Mouse (Mus musculus) cerebellum, postnatal 4 days (tissue): Measurements from ENCODE around the gene Rnf149.

Experiments
- DNase-seq, 2 experiments: peaks; one replicate each; pipeline ENCODE4 v3.0.0; 2022; ENCODE audit warnings: low spot score in 2 of 2, mixed read lengths in 1 of 2

Rnf149 gene

GRCm38 (mm10) chr1:39575778-39576375, 1.3 kb downstream of the Rnf149 start:
- no peak for DNase-seq

GRCm38 (mm10) chr1:39573890-39574289, 3.3 kb downstream of the Rnf149 start:
- DNase-seq, result no peak

- no peak for DNase-seq
Measured at GRCm38 (mm10) chr1:39571653-39572052, 5.6 kb downstream of the Rnf149 start.

- no peak for DNase-seq
Measured at GRCm38 (mm10) chr1:39568079-39568478, 9.1 kb downstream of the Rnf149 start.

GRCm38 (mm10) chr1:39564603-39565002, 12.6 kb downstream of the Rnf149 start:
- no peak for DNase-seq

- no peak for DNase-seq
Measured at GRCm38 (mm10) chr1:39563161-39563560, 14.0 kb downstream of the Rnf149 start.

- no peak for DNase-seq
Measured at GRCm38 (mm10) chr1:39561920-39562319, 15.3 kb downstream of the Rnf149 start.

- DNase-seq, result no peak
Measured at GRCm38 (mm10) chr1:39559009-39559408, 18.2 kb downstream of the Rnf149 start.

GRCm38 (mm10) chr1:39555556-39556415, 21.4 kb downstream of the Rnf149 start:
- DNase-seq, result no peak

GRCm38 (mm10) chr1:39549831-39550230, 27.4 kb downstream of the Rnf149 start:
- no peak for DNase-seq

GRCm38 (mm10) chr1:39547238-39547637, 30.0 kb downstream of the Rnf149 start:
- no peak for DNase-seq

- no peak for DNase-seq
Measured at GRCm38 (mm10) chr1:39546160-39546866, 30.9 kb downstream of the Rnf149 start.

GRCm38 (mm10) chr1:39545589-39545988, 31.6 kb downstream of the Rnf149 start:
- DNase-seq, result no peak

- no peak for DNase-seq
Measured at GRCm38 (mm10) chr1:39540592-39540991, 36.6 kb downstream of the Rnf149 start.

GRCm38 (mm10) chr1:39537631-39538380, 39.4 kb downstream of the Rnf149 start:
- no peak for DNase-seq

- DNase-seq, result no peak
Measured at GRCm38 (mm10) chr1:39536701-39537100, 40.5 kb downstream of the Rnf149 start.

GRCm38 (mm10) chr1:39535515-39536311, 41.5 kb downstream of the Rnf149 start:
- DNase-seq, result peak; percentile 99

- DNase-seq, result no peak
Measured at GRCm38 (mm10) chr1:39534831-39535230, 42.4 kb downstream of the Rnf149 start, which contains the start of gene Cnot11. Cnot11 (plus strand) TSS chr1:39534992.

- no peak for DNase-seq
Measured at GRCm38 (mm10) chr1:39533917-39534316, 43.3 kb downstream of the Rnf149 start.

- DNase-seq, result no peak
Measured at GRCm38 (mm10) chr1:39531036-39531435, 46.2 kb downstream of the Rnf149 start.
